Mouse (Mus musculus) stomach, postnatal 0 days (tissue): ENCODE data around the gene Iars2. TPM values are rescaled to one million over a fixed set of nuclear protein-coding genes. Genes with fewer than 3 reads are reported as not detected.

Experiments used
- ATAC-seq: fragments of 200-750 bp; cut with Nextera tagmentation; 2 replicates; pipeline ENCODE4 v1.8.0; 2017; ENCODE audit not compliant: low FRiP score, low TSS enrichment
- DNase-seq: peaks from one replicate; pipeline ENCODE4 v3.0.0-alpha.2; 2016; ENCODE audit warnings: low spot score
- H3K27ac ChIP-seq: fragments of 300-500 bp; sonication (generic); replicated peaks from 2 replicates; pipeline ENCODE4 v1.5.1; 2014; ENCODE audit warnings: mild to moderate bottlenecking, control low read depth
- H3K27me3 ChIP-seq: fragments of 300-500 bp; sonication (generic); 2 replicates; pipeline ENCODE4 v1.6.1; 2014; ENCODE audit warnings: low read length; ENCODE audit not compliant: control insufficient read depth, insufficient read depth
- H3K36me3 ChIP-seq: fragments of 300-500 bp; sonication (generic); 2 replicates; pipeline ENCODE4 v1.6.1; 2014; ENCODE audit warnings: low read length, mixed read lengths; ENCODE audit not compliant: control insufficient read depth, insufficient read depth
- H3K4me1 ChIP-seq: fragments of 300-500 bp; sonication (generic); replicated peaks from 2 replicates; pipeline ENCODE4 v1.6.1; 2014; ENCODE audit warnings: antibody characterized with exemption; ENCODE audit not compliant: control insufficient read depth, insufficient read depth
- H3K4me2 ChIP-seq: fragments of 300-500 bp; sonication (generic); replicated peaks from 2 replicates; pipeline ENCODE4 v1.6.1; 2014; ENCODE audit warnings: low read depth, mild to moderate bottlenecking, control low read depth, moderate library complexity
- H3K4me3 ChIP-seq: fragments of 300-500 bp; sonication (generic); 2 replicates; pipeline ENCODE4 v1.5.1; 2014; ENCODE audit warnings: low read depth, low read length, control low read depth
- H3K9ac ChIP-seq: fragments of 300-500 bp; sonication (generic); 2 replicates; pipeline ENCODE4 v1.6.1; 2014; ENCODE audit warnings: mild to moderate bottlenecking, low read length, control low read depth, mixed read lengths
- H3K9me3 ChIP-seq: fragments of 300-500 bp; sonication (generic); 2 replicates; pipeline ENCODE4 v1.6.1; 2016; ENCODE audit warnings: low read length; ENCODE audit not compliant: control insufficient read depth
- CTCF ChIP-seq: IDR thresholded peaks from 2 replicates; pipeline ENCODE4 v1.5.1; 2016; ENCODE audit warnings: antibody characterized with exemption, low read depth, mild to moderate bottlenecking, moderate library complexity
- EP300 ChIP-seq: optimal IDR thresholded peaks from 2 replicates; pipeline ENCODE3; 2016; ENCODE audit warnings: antibody characterized with exemption
- WGBS: fragments of 180-500 bp; shearing (Covaris S2); extraction: QIAGEN DNeasy Blood & Tissue Kit; methylation state at CpG from one replicate; pipeline ENCODE4 v1.1.7; 2014; 5-methylcytosine and 5-hydroxymethylcytosine counted together
- polyA plus RNA-seq: library from polyadenylated mRNA; unstranded; fragments of >200 nt; fragmentation: Nextera tagmentation; extraction: Ambion mirVana; gene quantifications from 2 replicates; pipeline ENCODE4 v1.2.1, GENCODE M21; 2015

The Iars2 gene
- polyA plus RNA-seq, 1 experiment from 2014 or later, result 25.5 TPM

DNA sequence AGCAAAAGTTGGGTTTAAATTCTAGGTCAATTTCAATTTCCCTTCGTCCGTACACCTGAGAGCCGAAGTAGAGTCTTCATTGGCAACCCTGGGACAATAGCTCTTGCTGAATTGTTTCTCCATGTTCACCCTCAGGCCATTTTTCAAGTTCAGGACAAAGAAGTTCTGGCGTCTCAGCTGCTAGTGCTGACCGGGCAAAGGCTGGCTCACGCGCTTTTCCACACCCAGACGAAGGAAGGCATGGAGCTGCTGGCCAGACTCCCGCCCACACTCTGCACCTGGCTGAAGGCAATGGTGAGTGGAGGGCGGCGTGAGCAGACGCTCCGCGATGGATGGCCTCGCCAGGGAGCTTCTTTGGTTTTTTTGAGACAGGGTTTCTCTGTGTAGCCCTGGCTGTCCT, 45.9 kb downstream of the Iars2 start:
- WGBS, result 90% methylated on average over 15 of the region's 15 CpGs
- no peaks in the 10 kb centered on the region for H3K27me3 ChIP-seq
- TF ChIP-seq EP300 (no peak), CTCF (no peak)
- no peak overlapping the region for H3K4me3 ChIP-seq
- no peak overlapping the region; the same call in 1 of the 2 replicates for H3K27ac ChIP-seq
- peak; percentile 45 for ATAC-seq
- peaks cover 21% of the 10 kb centered on the region; the same call in 1 of the 2 replicates for H3K36me3 ChIP-seq
- H3K4me2 ChIP-seq, result no peak overlapping the region
- peak; percentile 30 for DNase-seq
- no peaks in the 10 kb centered on the region for H3K9me3 ChIP-seq
- no peak overlapping the region for H3K9ac ChIP-seq
- no peaks in the 10 kb centered on the region for H3K4me1 ChIP-seq

DNA sequence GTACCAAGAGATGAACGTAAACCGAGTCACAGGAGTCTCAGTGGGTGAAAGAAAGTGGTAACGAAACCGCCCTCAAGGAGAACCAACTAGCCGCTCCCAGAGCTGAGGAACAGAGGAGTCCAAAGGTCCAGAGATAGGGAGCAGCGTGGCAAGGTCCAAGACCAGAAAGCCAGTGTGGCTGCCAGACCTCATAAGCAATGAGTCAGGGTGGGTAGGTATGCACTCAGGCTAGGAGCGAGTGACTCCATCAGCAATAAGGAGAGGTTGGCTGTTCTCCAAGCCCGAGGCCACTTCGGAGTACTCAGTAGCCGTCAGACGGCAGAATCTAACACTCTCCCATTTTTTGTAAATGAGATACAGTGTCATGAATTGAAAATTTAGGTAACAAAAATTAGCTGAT, 46.4 kb downstream of the Iars2 start:
- Histone ChIP-seq H3K36me3 (peaks cover 25% of the 10 kb centered on the region), H3K27ac (peak overlapping the region; percentile 45; the same call in 1 of the 2 replicates), H3K9ac (no peak overlapping the region), H3K4me3 (no peak overlapping the region), H3K27me3 (no peaks in the 10 kb centered on the region), H3K4me2 (no peak overlapping the region), H3K4me1 (no peaks in the 10 kb centered on the region), H3K9me3 (no peaks in the 10 kb centered on the region)
- ATAC-seq (peak; percentile 98), DNase-seq (peak; percentile 83)
- 78% methylated on average over 11 of the region's 11 CpGs for WGBS
- TF ChIP-seq CTCF (no peak), EP300 (no peak)

DNA sequence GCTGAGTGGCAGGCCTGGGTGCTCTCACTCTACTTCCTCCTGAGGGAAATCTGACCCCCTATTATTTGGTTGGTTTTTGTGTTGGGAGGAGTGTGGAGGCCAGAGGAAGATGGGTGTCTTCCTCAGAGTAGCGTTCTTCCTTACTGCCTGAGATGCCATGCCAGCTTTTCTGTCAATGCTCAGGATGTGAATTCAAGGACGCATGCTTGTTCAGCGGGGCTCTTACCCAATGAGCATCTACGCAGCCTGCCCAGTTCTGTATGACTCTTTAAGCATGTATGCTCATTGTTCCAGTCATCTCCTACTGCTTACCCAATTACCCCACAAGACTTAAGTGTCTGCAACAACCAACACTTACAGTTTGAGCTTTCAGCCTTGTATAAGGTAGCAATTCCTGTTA, 48.6 kb downstream of the Iars2 start:
- ATAC-seq, result no peak
- Histone ChIP-seq H3K9ac (no peak overlapping the region), H3K4me1 (no peaks in the 10 kb centered on the region), H3K9me3 (no peaks in the 10 kb centered on the region), H3K27ac (no peak overlapping the region), H3K4me3 (no peak overlapping the region), H3K36me3 (peaks cover 24% of the 10 kb centered on the region), H3K4me2 (no peak overlapping the region), H3K27me3 (no peaks in the 10 kb centered on the region)
- WGBS, result 84% methylated on average over 4 of the region's 4 CpGs
- DNase-seq, result no peak
- TF ChIP-seq CTCF (no peak), EP300 (no peak)

DNA sequence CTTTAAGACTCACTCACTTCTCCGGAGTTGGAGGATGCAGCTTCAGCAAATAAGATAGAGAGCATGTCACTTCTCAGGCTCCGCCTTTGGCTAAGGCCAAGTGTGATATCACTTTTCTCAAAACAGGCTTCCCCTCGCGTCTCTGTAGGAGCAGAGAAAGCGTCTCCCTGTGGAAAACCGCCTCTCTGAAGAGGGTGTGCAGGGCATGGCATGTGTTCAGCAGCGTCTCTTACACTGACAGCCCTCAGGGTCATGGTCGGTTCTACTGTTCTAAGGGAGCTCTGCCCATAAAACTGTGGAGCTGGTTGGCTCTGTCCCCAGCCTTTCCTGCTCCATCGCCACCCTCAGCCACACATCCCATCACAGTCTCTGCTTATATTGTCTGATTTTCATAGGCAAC, 49.9 kb downstream of the Iars2 start:
- Histone ChIP-seq H3K4me3 (no peak overlapping the region), H3K4me2 (no peak overlapping the region), H3K27ac (no peak overlapping the region), H3K36me3 (peaks cover 24% of the 10 kb centered on the region), H3K4me1 (no peaks in the 10 kb centered on the region), H3K9me3 (no peaks in the 10 kb centered on the region), H3K9ac (no peak overlapping the region), H3K27me3 (no peaks in the 10 kb centered on the region)
- WGBS, result 73% methylated on average over 9 of the region's 9 CpGs
- no peak for DNase-seq
- no peak for TF ChIP-seq EP300
- no peak for TF ChIP-seq CTCF
- no peak for ATAC-seq

DNA sequence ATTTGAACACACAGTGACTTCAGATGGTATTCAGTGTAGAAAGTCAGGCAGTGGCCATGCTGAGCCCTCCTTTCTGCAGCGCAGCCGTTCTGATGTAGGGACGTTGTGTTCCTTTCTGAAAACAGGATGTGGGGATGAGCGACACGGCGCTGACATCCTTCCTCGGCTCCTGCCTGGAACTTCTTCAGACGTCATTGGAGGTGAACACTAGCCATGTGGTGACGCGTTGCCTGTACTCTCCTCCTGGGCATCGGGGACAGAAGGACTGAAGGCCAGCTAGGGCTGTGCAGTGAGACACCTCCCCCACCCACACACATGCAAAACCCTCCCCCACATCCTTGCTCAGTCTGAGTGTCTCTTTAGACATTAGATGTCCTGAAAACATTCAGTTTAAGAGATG, 52.2 kb downstream of the Iars2 start:
- Histone ChIP-seq H3K9me3 (no peaks in the 10 kb centered on the region), H3K4me2 (no peak overlapping the region), H3K36me3 (peaks cover 24% of the 10 kb centered on the region), H3K4me3 (no peak overlapping the region), H3K9ac (no peak overlapping the region), H3K27me3 (no peaks in the 10 kb centered on the region), H3K4me1 (no peaks in the 10 kb centered on the region), H3K27ac (no peak overlapping the region)
- TF ChIP-seq CTCF (no peak), EP300 (no peak)
- no peak for ATAC-seq
- DNase-seq, result no peak
- WGBS, result 78% methylated on average over 11 of the region's 11 CpGs

DNA sequence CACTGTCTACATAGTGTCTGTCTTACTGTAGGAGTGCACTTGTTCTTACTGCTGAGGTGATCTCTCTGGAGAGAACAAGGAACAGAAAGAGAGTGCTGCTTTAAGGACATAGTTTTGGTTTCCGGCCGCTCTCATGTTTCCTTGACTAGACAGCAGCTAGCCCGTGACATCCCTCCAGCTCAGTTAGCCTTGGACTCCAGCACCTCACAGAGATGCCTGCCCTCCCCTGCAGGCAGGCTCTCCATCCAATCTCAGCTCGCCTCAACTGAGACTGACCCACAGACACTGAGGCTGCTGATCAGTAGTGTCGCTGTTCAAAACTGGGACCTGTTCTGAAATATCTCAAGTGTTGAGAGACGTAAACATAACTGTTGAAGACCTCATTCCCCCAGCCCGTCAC, 53.2 kb downstream of the Iars2 start:
- Histone ChIP-seq H3K36me3 (peaks cover 29% of the 10 kb centered on the region), H3K4me3 (no peak overlapping the region), H3K4me2 (no peak overlapping the region), H3K4me1 (no peaks in the 10 kb centered on the region), H3K27ac (no peak overlapping the region), H3K9me3 (no peaks in the 10 kb centered on the region), H3K27me3 (no peaks in the 10 kb centered on the region), H3K9ac (no peak overlapping the region)
- 93% methylated on average over 7 of the region's 7 CpGs for WGBS
- DNase-seq (no peak), ATAC-seq (no peak)
- TF ChIP-seq CTCF, result no peak
- TF ChIP-seq EP300, result no peak
